Mouse (Mus musculus): Measurements from ENCODE around the gene Syt12.

Gene Syt12

DNA sequence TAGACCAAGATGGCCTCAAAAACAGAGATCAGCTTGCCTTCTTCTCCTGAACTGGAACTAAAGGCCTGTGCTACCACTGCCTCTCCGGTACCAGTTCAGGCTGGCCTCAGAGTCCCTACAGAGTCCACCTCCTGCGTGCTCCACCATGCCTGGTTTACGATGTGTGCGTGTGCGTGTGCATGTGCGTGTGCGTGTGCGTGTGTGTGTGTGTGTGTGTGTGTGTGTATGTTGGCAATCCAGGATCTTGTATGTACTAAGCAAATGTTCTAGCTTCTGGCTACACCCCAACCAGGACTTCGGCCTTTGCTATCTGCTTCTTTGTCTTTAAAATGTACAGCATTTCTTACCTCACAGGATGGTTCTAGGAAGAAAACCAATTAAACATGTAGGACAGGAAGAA lies 28.0 kb downstream of the Syt12 start:
- DNase-seq (ENCODE audit: extremely low read depth, low read depth): no peak

DNA sequence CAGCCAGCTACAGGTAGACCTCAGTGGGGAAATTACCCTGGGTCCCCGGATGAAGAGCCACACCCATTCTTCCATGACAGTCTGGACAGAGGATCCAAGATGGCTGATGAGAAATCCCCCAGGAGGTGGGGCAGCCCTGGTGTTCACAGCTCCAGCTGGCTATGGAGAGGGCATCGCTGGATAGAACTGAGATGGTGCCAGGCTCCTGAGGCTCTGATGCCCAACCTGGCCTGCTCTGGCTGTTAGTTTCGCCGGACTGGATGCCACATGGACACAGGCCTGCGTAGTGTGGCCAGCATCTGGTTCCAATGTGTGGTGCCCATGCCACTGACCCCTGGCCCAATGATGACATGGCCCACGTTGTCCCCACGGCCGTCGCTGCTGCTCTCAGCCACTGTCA lies 29.8 kb downstream of the Syt12 start:
- DNase-seq (ENCODE audit: extremely low read depth, low read depth): no peak

DNA sequence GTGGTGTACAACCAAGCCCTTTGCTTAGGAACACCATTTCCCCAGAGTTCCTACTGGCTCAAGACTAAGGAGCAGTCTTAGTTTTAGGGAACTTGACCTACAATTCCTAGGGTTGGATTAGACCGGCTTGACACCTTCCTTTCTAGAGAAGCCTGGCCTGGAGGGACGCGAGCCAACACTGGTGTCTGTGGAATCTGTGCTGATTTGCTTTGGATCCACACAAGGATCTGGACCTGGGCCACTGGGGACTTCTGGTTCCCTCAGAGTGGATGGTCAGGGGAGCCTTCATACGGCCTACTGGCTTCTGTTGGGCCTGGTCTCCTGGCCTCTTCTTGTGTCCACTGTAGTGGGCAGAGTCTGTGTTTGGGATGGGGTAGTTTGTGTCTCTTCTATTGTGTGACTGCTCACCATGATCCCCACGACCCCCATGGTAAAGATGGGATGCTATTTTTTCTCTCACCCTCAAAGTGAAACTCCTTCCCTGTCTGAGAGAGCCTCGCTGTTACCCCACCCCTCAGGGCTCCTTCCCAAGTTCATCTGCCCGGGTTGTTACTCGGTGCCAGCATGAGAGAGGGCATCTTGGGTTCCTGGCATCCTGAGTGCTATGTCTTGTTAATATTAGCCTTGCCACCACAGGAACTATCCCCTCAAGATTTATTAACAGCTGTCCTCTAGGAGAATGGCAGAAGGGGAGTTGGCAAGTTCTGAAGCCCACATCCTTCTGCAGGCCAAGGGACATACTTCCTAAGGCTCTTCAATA lies 30.4 kb downstream of the Syt12 start:
- no peak for DNase-seq (ENCODE audit: extremely low read depth, low read depth)

DNA sequence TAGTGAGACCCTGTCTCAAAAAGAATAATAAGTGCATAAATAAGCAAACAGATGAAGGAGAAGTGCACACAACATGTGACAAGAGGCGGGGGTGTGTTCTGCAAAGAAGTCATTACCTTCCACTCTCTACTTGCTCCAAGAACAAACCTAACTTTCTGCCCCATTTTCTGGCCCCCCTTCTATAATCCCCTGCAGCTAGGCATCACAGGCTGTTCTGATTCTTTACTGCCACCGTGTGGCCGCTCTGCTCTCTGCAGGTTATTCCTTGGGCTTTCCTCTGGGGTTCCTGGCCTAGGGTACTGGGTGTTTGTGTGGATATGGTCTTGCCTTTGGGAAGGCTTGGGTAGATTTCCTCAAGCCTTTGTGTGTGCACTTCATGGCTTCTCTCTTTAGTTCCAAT lies 34.8 kb downstream of the Syt12 start:
- peak; percentile 24 for DNase-seq (ENCODE audit: extremely low read depth, low read depth)

DNA sequence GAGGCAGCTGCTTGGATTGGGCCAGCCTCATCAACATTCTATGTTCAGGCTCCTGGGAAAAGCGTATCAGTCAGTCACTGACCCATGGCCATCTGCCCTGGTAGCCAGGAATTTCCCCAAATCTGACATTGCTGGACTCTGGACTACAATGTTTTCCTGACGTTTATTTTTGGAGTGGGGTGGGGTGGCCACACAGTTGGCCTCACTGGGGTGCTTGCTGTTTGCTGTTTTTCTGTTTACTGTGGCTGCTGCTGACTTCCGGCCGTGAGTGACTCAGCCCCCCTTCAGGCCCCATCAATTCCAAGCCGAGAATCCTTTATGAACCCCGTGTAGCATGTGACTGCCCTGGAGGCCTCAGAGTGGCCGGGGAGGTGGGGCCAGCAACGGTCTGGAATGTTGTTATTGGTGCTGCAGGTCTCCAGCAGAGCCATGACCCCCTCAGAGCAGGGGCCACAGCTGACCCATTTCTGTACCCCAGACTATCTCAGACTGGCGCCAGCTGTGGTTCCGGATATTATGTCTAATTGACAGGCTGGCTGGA lies 35.6 kb downstream of the Syt12 start:
- DNase-seq (ENCODE audit: extremely low read depth, low read depth): no peak

GRCm38 (mm10) chr19:4441090-4441591 lies 36.1 kb downstream of the Syt12 start:
- DNase-seq (ENCODE audit: extremely low read depth, low read depth): peak; percentile 78

DNA sequence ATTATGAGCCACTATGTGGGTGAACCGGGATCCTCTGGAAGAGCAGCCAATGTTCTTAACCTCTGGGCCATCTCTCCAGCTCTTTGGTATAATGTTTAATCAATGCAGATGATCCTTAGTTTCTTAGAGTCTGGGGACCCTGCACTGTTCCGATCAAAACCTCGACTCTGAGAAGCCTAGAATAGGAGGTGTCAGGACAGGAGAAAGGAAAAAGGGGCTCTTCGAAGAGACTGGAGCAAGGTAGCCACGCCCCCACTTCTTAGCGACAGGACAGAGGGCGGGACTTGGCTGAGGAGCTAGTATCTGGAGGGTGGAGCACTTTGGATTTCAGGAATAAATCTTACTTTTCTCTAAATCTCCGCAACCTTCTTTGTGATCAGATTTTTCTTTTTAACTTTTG lies 37.0 kb downstream of the Syt12 start:
- no peak for DNase-seq (ENCODE audit: extremely low read depth, low read depth)

GRCm38 (mm10) chr19:4439161-4439801 lies 38.0 kb downstream of the Syt12 start, which contains the start of gene Rhod:
Gene Rhod, minus strand, starts transcription at chr19:4439432.
- no peak for DNase-seq (ENCODE audit: extremely low read depth, low read depth)

DNA sequence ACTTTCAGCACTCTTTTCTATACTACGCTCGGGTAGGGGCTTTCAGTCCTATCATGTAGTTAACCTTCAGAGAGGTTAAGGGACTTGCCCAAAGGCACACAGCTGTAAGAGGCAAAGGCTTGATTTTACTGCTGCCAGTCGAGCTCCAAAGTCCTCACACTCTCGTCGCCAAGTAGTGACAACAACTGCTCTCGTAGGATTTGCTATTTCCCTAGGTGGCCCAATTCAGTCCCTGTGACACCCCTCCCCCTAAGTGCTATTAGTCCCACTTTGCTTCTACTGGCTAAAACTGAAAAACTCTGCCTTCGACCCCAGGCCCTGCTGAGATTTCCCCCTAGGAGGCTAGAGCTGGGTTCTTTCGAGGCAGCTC lies 38.5 kb downstream of the Syt12 start:
- DNase-seq (ENCODE audit: extremely low read depth, low read depth): no peak

GRCm38 (mm10) chr19:4437886-4438285 lies 39.4 kb downstream of the Syt12 start:
- DNase-seq (ENCODE audit: extremely low read depth, low read depth): no peak

- no peak for DNase-seq (ENCODE audit: extremely low read depth, low read depth)
Observed at GRCm38 (mm10) chr19:4436254-4436653, 41.0 kb downstream of the Syt12 start.

DNA sequence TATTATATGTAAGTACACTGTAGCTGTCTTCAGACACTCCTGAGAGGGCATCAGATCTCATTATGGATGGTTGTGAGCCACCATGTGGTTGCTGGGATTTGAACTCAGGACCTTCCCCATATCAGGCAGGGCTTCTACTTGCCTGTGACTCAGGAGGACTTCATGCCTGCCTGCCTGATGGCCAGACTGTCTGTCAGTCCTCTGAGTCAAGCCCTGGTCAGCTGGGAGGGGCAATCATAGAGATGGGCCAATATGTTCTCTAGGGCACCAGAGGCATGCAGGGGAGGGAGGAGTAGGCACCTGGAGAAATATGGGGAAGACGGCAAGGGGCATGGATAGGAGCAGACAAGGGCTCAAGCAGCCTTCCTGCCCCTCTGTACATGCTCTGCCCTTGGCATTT lies 42.2 kb downstream of the Syt12 start:
- DNase-seq (ENCODE audit: extremely low read depth, low read depth): no peak

- no peak for DNase-seq (ENCODE audit: extremely low read depth, low read depth)
Observed at GRCm38 (mm10) chr19:4433756-4434155, 43.5 kb downstream of the Syt12 start.

GRCm38 (mm10) chr19:4430091-4430620 lies 47.1 kb downstream of the Syt12 start:
- no peak for DNase-seq (ENCODE audit: extremely low read depth, low read depth)

DNA sequence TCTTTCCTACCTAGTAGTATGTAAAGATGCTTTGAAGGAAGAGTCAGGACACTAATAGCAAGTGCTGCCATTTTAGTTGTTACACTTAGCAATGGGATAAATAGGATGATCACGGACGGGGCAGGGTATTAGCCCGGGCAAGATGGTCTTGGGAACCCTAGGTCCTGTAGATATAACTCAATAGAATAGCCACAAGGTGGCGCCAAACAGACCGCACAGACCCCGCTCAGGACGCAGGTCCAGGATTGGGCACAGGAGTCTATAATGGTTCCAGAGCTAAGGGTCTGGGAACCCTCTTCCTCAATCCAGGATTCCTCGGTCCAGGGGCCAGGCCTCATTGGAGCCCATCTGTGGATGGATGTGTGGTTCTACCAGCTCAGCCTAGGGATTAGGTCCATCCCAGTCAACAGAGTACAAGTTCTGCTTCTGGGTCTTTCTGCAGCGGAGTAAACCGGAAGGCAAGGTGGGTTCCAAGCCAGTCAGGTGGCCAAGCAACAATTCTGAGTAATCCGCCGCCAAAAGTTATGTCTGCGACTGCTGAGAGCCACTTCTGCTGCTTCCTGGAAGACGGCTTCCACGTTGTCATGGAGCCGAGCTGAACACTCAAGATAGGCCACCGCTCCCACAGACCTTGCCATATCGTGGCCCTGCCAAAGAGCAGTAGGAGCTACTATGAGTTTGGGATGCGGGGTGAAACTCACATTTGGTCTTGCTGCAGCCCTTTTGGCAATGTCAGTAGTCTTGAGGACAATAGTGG lies 51.5 kb downstream of the Syt12 start:
- peak; percentile 72 for DNase-seq (ENCODE audit: extremely low read depth, low read depth)

DNA sequence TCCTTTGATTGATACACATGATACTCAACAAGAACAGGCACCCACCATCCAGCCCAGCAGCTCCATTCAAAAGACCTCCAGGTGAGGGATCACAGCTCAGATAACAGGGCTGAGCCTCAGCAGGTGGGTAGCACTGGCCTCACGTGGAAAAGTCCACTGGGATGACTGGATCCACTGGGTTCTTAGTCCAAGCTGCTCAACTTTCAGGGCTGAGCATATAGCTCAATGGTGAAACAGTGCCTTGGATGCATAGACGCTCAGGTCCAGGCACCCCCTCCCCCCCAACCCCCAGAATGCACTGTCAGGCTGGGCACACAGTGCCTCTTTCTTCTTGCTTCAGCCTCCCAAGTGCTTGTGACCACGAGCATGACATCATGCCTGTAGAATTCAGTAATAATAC lies 54.2 kb downstream of the Syt12 start:
- no peak for DNase-seq (ENCODE audit: extremely low read depth, low read depth)

GRCm38 (mm10) chr19:4422581-4422980 lies 54.7 kb downstream of the Syt12 start:
- DNase-seq (ENCODE audit: extremely low read depth, low read depth): no peak

DNA sequence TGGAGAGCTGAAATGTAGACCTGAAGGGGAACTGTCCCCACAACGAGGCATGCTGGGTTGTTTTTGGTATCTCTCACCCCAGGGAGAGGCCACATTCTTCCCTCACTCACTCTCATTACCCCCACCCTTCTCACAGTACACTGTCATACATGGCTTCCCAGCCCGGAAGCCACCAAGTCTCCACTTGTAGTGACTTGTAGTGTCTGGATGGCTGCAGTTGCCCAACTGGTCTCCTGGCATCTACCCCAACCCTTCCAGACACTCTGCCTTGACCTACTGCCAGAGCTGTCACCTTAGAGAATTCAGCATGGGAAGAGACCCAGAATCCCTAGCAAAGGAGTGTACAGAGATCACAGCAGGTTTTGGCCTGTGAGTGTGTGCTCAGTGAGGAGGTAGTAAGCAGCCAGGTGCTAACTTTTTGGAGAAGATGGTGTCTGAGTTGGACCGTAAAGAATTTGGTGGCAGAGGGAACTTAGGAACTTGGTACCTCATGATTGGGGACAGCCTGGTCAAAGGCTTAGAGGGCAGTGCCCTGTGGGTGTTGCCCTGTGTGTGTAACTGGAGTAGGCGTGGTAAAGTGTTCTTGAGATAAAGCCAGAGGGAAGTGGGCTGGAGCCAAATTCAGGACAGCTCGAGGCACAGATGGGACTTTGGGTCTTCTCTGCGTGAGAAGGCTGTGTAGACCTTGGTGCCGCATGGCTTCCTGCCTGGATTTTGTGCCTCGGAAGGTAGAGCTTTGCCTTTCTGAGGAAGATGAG lies 56.9 kb downstream of the Syt12 start:
- DNase-seq (ENCODE audit: extremely low read depth, low read depth): no peak

GRCm38 (mm10) chr19:4419711-4420110 lies 57.5 kb downstream of the Syt12 start:
- DNase-seq (ENCODE audit: extremely low read depth, low read depth): no peak

GRCm38 (mm10) chr19:4417713-4418112 lies 59.5 kb downstream of the Syt12 start:
- DNase-seq (ENCODE audit: extremely low read depth, low read depth): no peak

- DNase-seq (ENCODE audit: extremely low read depth, low read depth): no peak
Observed at GRCm38 (mm10) chr19:4417183-4417582, 60.1 kb downstream of the Syt12 start.
